Mouse (Mus musculus): ENCODE measurements around the gene Gmpr.

GRCm38 (mm10) chr13:45460177-45460576 is 47.1 kb upstream of the Gmpr start:
- TF ChIP-seq GATA1 (IDR thresholded peaks at IDR 0.05; ENCODE audit: borderline replicate concordance, low read length) (no peak), FLI1 (IDR thresholded peaks at IDR 0.05; ENCODE audit: low read length) (no peak)
